Mouse (Mus musculus) lung, postnatal 25 days (tissue): ENCODE measurements around the gene Acap2.

Source experiments
- DNase-seq: peaks from one replicate; pipeline ENCODE4 v3.0.0; 2022; ENCODE audit warnings: low spot score

Acap2 gene

GRCm38 (mm10) chr16:31205726-31206125, 4.7 kb upstream of the Acap2 start:
- no peak for DNase-seq

DNA sequence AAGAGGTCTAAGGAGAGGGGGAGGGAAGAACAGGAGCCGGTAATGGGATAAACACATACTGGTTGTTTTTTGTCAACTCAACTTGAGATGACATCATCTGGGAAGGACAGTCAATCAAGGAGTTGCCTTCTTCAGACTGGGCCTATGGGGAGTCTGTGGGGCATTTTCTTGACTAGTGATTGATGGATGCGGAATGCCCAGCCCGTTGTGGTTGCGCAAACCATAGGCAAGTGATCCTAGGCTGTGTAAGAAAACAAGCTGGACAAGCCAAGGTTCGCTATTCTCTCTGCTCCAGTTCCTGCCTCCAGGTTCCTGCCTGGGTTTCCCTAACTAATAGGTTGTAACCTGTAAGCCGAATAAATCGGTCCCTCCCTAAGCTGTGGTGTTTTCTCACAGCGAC, 4.1 kb upstream of the Acap2 start:
- no peak for DNase-seq

DNA sequence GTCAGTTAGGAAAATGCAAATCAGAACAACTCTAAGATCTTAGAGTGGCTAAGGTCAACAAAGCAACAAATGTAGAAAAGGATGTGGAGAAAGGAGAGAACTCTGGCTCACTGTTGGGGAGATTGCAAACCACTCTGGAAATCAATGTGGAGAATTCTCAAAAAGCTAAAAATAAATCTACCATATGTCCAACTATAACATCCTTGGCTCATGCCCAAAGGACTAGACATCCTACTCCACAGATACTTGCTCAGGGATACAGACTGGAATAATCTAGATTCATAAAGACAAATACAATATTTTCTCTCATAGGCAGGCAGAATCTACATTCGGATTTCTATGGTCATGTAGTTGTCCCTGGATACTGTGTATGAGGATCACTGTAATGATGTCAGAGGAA, 3.2 kb upstream of the Acap2 start:
- DNase-seq, result no peak

- no peak for DNase-seq
Measured at GRCm38 (mm10) chr16:31201704-31202103, 659 bp upstream of the Acap2 start.

DNA sequence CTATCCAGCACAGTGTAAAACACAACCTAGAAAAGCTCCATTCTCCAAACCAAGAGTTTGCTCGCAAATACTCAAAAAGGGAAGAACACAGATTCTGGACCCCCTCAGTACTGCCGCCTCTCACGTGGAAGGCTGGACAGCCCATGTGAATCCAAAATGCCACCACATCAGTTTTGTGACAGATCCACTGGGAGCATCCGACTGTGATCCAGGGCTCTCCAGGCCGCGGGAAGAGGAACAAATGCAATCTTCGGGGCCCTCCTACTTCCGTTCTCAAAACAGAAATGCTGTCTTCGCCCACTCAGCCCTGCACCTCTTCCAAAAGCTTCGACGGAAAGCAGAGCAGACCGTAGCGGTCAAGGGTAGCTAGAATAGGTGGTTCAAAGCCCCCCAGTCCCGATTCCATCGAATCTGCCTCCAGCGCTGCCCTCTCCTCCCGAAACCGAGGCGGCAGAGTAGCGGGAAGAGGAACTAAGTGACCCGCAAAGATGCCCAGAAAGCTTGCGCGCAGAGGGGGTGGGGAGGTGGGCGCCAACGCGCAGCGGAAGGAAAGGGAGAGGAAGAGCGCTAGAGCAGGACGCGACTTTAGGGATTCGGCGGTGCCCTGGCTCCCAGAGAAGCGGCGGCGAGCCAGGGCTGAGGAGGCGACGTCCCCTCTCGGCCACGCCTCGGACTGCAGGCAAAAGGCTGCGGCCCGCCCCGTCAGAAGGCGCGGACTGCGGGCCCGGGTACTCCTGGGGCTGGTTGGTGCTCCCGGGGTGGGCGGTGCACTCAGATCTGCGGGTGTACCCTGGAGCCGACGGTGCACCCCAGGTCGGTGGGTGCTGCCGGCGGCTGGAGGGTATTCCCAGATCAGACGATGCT, 887 bp downstream of the Acap2 start:
- DNase-seq, result peak; percentile 63

- peak; percentile 47 for DNase-seq
Measured at GRCm38 (mm10) chr16:31199591-31199925, 1.5 kb downstream of the Acap2 start.

- DNase-seq, result no peak
Measured at GRCm38 (mm10) chr16:31196971-31197370, 4.1 kb downstream of the Acap2 start.

DNA sequence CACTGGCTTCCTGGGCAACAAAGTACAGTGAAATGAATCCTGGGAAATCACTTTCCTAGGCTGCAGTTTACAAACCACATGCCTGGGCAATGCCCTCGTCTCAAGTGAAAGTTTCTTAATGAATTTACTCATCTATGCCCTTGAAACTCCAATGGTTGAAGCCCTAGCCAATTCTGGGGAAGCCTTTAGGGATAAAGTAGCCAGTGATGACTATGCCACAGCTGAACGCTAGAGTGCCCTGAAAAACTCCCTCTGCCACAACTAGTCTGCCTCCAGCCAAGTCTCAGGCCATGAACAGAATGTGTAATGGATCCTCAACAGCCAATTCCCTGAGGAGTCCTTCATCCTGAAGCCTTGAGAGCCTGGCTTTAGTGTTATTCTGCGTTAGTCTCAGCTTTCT, 8.5 kb downstream of the Acap2 start:
- DNase-seq, result no peak

DNA sequence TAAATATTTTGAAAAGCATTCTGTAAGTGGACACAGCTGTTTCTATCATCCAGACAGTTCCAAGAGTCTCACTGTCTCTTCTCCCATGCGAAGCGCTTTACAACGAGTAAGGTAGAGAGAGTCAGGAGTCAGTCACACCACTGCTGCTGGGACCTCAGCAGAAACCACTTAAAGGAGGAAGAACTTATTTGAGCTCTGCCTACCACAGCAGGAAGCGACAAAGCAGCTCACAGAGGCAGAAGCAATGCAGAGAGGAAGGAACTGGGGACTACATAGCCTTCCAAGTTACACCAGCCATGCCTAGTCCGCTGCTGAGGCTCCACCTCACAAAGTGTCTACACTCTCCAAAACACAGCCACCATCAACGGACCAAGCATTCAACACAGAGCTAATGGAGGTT, 9.2 kb downstream of the Acap2 start:
- DNase-seq, result peak; percentile 67

GRCm38 (mm10) chr16:31190426-31190825, 10.6 kb downstream of the Acap2 start:
- no peak for DNase-seq

DNA sequence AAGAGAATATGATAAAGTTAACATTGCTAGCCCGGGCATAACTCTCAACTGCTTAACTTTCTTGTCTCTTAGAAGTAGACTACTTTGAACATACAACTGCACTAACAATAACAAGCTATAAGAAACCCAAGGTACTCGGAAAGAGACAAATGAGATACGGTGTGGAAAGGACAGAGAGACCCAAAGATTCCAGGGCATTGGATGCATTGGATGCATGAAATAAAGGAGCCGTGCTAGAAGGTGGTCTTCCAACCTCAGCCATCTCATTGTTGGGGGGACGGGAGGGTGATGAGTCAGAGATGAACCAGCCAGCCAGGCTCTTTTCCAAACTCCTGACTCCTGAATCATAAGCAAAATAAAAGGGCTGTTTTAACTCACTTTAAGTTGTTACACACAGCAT, 11.8 kb downstream of the Acap2 start:
- no peak for DNase-seq

DNA sequence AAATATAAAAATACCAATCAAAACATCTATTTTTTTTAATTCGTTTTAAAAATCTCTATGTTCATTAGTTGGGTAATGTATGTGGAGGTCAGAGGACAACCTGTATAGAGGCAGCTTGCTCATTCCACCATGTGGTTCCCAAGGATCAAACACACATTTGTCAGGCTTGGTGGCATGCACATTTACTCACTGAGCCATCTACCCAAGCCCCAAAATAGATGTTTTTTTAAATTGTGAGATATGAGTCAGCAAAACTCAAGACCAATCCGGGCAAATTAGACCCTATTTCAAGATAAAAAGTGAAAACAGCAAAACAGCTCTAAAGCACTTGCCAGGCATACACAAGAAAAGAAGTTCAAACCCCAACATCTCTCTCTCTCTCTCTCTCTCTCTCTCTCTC, 12.2 kb downstream of the Acap2 start:
- no peak for DNase-seq

DNA sequence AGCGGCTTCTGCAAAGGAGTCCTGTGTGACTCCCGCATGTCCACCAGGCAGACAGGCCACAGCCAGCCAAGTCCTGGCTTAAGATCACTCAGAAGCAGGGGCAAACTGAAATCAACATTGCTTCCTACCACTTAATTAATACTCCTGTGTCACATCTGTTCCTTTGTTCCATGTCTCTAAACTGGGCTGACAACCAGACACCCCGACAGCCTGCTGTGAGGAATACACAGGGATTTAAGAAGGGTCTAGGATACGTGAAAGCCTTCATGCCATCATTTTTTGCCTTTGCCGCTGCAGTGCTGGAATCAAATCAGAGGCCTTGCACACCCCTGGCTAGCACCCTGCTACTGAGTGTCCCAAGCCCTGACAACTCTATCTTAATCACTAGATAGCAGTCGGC, 12.8 kb downstream of the Acap2 start:
- DNase-seq, result no peak

- no peak for DNase-seq
Measured at GRCm38 (mm10) chr16:31187192-31187591, 13.9 kb downstream of the Acap2 start.

DNA sequence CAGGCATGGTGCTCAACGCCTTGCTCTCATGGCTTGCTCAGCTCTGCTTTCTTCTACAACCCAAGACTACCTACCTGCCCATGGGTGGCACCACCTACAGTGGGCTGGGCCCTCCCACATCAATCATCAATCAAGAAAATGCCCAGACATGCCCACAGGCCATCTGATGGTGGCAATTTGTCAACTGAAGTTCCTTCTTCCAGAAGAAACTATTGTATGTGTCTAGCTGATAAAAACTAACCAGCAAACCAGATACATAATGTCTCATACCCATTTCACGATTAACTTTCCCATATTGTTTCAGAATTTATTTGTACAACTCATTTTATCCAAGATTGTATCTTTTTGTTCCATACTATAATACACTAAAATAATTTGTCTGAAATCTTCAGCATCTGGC, 15.3 kb downstream of the Acap2 start:
- DNase-seq, result no peak

- DNase-seq, result no peak
Measured at GRCm38 (mm10) chr16:31184727-31185126, 16.3 kb downstream of the Acap2 start.

GRCm38 (mm10) chr16:31182576-31182975, 18.5 kb downstream of the Acap2 start:
- no peak for DNase-seq

DNA sequence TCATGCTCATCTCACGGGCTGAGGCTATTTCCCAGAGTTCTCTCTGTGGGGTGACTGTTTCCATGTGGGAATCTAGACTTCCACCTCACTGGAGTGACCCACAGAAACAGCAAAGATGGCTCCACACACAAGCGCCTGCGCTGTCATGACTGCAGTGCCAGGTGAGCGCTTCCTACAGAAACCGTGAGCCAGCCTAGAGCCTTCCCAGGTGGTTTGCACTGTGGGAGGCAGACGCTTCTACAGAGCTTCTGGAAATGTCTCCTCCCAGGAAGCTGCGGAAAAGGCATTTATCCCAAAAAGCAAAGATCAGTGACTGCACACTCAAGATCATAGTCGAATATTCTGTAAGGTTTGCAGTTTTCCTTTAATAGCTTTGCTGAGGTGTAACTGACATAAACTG, 20.2 kb downstream of the Acap2 start:
- DNase-seq, result no peak

- DNase-seq, result no peak
Measured at GRCm38 (mm10) chr16:31179384-31179783, 21.7 kb downstream of the Acap2 start.

- DNase-seq, result no peak
Measured at GRCm38 (mm10) chr16:31174880-31175638, 26.0 kb downstream of the Acap2 start.

DNA sequence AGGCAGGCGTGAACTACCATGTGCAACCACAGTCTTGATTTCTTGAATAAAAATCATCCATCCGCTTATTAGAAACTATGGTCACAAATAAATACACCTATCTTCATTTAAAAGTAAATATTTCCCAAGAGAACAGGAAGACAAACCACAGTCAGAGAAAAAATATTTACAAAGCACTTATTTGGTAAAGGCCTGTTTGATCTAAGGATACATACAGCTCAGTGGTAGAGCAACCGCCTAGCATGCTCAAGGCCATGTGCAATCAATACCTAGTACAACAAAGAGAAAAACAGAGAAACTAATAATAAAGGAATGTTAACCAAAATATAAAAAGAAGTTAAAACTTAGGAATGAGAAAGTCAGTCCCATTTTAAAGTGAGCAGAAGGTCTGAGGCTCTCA, 28.8 kb downstream of the Acap2 start:
- no peak for DNase-seq

DNA sequence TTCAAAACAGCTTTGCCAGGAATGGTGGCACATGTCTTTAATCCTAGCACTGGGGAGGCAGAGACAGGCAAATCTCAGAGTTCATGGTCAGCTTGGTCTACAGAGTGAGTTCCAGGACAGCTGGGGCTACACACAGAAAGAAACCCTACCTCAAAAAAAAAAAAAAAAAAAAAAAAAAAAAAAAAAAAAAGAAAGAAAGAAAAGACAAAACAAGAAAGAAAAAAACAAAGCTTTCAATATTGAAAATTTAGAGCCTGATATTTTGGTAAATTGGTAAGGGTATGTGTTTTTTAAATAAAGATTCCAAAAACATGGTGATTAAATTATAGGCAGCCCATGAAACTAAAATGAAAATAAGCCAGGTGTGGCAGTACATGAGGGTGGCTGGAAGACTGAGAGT, 29.6 kb downstream of the Acap2 start:
- DNase-seq, result no peak

DNA sequence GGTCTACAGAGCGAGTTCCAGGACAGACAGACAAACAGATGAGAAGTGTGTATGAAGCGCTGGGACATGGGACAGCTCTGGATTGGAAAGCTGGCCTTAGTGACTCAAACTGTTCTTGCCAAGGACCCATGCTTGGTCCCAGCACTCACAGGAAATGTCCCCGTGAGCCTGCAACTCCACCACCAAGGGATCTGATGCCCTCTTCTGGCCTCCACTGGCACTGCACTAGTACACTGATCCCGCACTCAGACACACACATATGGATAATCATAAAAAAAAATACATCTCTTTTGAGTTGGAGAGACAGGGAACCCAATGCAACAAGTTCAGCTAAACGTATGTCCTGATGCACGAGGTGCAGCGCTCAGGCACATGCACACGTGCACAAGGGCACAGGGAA, 30.7 kb downstream of the Acap2 start:
- DNase-seq, result no peak

- DNase-seq, result no peak
Measured at GRCm38 (mm10) chr16:31169596-31169995, 31.4 kb downstream of the Acap2 start.
